Mouse (Mus musculus): ENCODE results near the gene Kcna5. TPM values are rescaled to one million over a fixed set of nuclear protein-coding genes. Genes with fewer than 3 reads are reported as not detected.

Gene Kcna5
- polyA plus RNA-seq, 1 experiment from 2014 or later, result 1.4 TPM

- H3K36me3 ChIP-seq (ENCODE audit: control insufficient read depth, insufficient read depth, low read length), result no peaks in the 10 kb centered on the region
- H3K4me1 ChIP-seq (ENCODE audit: control insufficient read depth, insufficient read depth, low read length), result no peaks in the 10 kb centered on the region
- no peak overlapping the region for H3K27ac ChIP-seq (ENCODE audit: low read depth, low read length)
- no peak overlapping the region for H3K9ac ChIP-seq (ENCODE audit: low read length)
- DNase-seq (ENCODE audit: low spot score) (peak; percentile 68), ATAC-seq (peak; percentile 67)
- H3K4me2 ChIP-seq (ENCODE audit: low read length), result no peak overlapping the region
- 60% methylated on average over 5 of the region's 5 CpGs for WGBS
- H3K27me3 ChIP-seq (replicated peaks; ENCODE audit: control insufficient read depth, insufficient read depth, low read length), result no peaks in the 10 kb centered on the region
- H3K4me3 ChIP-seq (ENCODE audit: low read depth, low read length), result no peak overlapping the region
- H3K9me3 ChIP-seq (replicated peaks; ENCODE audit: control insufficient read depth, low read length), result no peaks in the 10 kb centered on the region
These were observed 37.3 kb downstream of the Kcna5 start for GRCm38 (mm10) chr6:126497878-126498277.

- ATAC-seq, result 0 out of 2 replicates have a peak, but pooled peaks have one; percentile 49
- Histone ChIP-seq H3K27ac (ENCODE audit: low read depth, low read length) (no peak overlapping the region), H3K27me3 (replicated peaks; ENCODE audit: control insufficient read depth, insufficient read depth, low read length) (no peaks in the 10 kb centered on the region), H3K36me3 (ENCODE audit: control insufficient read depth, insufficient read depth, low read length) (no peaks in the 10 kb centered on the region), H3K9ac (ENCODE audit: low read length) (no peak overlapping the region), H3K4me3 (ENCODE audit: low read depth, low read length) (no peak overlapping the region), H3K4me2 (ENCODE audit: low read length) (no peak overlapping the region), H3K9me3 (replicated peaks; ENCODE audit: control insufficient read depth, low read length) (no peaks in the 10 kb centered on the region), H3K4me1 (ENCODE audit: control insufficient read depth, insufficient read depth, low read length) (no peaks in the 10 kb centered on the region)
- DNase-seq (ENCODE audit: low spot score), result peak; percentile 53
- 27% methylated on average over 6 of the region's 6 CpGs for WGBS
These were observed 37.9 kb downstream of the Kcna5 start for GRCm38 (mm10) chr6:126497173-126497839.

GRCm38 (mm10) chr6:126487136-126487535 lies 48.1 kb downstream of the Kcna5 start:
- H3K27ac ChIP-seq (ENCODE audit: low read depth, low read length), result no peak overlapping the region
- no peaks in the 10 kb centered on the region for H3K4me1 ChIP-seq (ENCODE audit: control insufficient read depth, insufficient read depth, low read length)
- H3K4me3 ChIP-seq (ENCODE audit: low read depth, low read length), result no peak overlapping the region
- ATAC-seq (no peak), DNase-seq (ENCODE audit: low spot score) (no peak)
- H3K36me3 ChIP-seq (ENCODE audit: control insufficient read depth, insufficient read depth, low read length), result no peaks in the 10 kb centered on the region
- H3K9me3 ChIP-seq (replicated peaks; ENCODE audit: control insufficient read depth, low read length), result no peaks in the 10 kb centered on the region
- no peak overlapping the region for H3K4me2 ChIP-seq (ENCODE audit: low read length)
- no peaks in the 10 kb centered on the region for H3K27me3 ChIP-seq (replicated peaks; ENCODE audit: control insufficient read depth, insufficient read depth, low read length)
- 17% methylated on average over 4 of the region's 4 CpGs for WGBS
- no peak overlapping the region for H3K9ac ChIP-seq (ENCODE audit: low read length)

GRCm38 (mm10) chr6:126484887-126485286 lies 50.3 kb downstream of the Kcna5 start:
- Histone ChIP-seq H3K27ac (ENCODE audit: low read depth, low read length) (no peak overlapping the region), H3K4me2 (ENCODE audit: low read length) (no peak overlapping the region), H3K36me3 (ENCODE audit: control insufficient read depth, insufficient read depth, low read length) (no peaks in the 10 kb centered on the region), H3K9me3 (replicated peaks; ENCODE audit: control insufficient read depth, low read length) (no peaks in the 10 kb centered on the region), H3K4me1 (ENCODE audit: control insufficient read depth, insufficient read depth, low read length) (no peaks in the 10 kb centered on the region), H3K4me3 (ENCODE audit: low read depth, low read length) (no peak overlapping the region), H3K27me3 (replicated peaks; ENCODE audit: control insufficient read depth, insufficient read depth, low read length) (no peaks in the 10 kb centered on the region), H3K9ac (ENCODE audit: low read length) (no peak overlapping the region)
- ATAC-seq (no peak), DNase-seq (ENCODE audit: low spot score) (no peak)
- 61% methylated on average over 4 of the region's 4 CpGs for WGBS

- H3K9me3 ChIP-seq (replicated peaks; ENCODE audit: control insufficient read depth, low read length), result no peaks in the 10 kb centered on the region
- H3K36me3 ChIP-seq (ENCODE audit: control insufficient read depth, insufficient read depth, low read length), result no peaks in the 10 kb centered on the region
- DNase-seq (ENCODE audit: low spot score) (no peak), ATAC-seq (no peak)
- no peaks in the 10 kb centered on the region for H3K27me3 ChIP-seq (replicated peaks; ENCODE audit: control insufficient read depth, insufficient read depth, low read length)
- no peak overlapping the region for H3K4me2 ChIP-seq (ENCODE audit: low read length)
- H3K27ac ChIP-seq (ENCODE audit: low read depth, low read length), result no peak overlapping the region
- H3K9ac ChIP-seq (ENCODE audit: low read length), result no peak overlapping the region
- H3K4me1 ChIP-seq (ENCODE audit: control insufficient read depth, insufficient read depth, low read length), result no peaks in the 10 kb centered on the region
- H3K4me3 ChIP-seq (ENCODE audit: low read depth, low read length), result no peak overlapping the region
- WGBS, result 87% methylated on average over 11 of the region's 11 CpGs
These were observed 51.8 kb downstream of the Kcna5 start for GRCm38 (mm10) chr6:126483264-126483867.

Other genes with a start within 250 kb of the Kcna5 start
- gene Kcna1, start 111.0 kb upstream of the Kcna5 start, polyA plus RNA-seq (2014; fragmentation: Nextera tagmentation; extraction: Ambion mirVana), result 2.5 and 2.8 TPM in 2 replicates
- gene Kcna6, start 205.3 kb upstream of the Kcna5 start, polyA plus RNA-seq (2014; fragmentation: Nextera tagmentation; extraction: Ambion mirVana), result 6.7 and 9.1 TPM in 2 replicates

Measured in forebrain, embryonic 14.5 days (tissue).